Mouse (Mus musculus): ENCODE measurements around the gene Zfp563.

DNA sequence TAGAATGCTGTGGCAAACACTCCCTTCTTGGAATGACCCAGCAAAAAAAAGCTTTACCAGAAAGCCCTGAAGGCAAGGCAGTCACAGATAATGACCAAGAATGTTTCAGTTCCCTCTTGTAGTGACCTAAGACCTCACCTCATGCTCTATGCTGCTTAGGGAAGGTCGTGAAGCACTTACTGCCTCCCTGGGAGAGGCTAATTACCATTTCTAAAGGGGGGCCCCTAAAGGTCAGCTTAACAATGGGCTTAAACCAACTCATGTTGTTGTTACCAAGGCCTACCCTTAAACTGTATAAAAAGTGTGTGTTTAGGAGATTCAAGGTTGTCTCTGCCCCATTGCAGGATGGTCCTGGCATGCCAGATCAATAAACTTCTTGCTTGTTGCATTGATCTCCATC lies 26.1 kb upstream of the Zfp563 start:
- TF ChIP-seq REST (IDR thresholded peaks at IDR 0.05; ENCODE audit: insufficient read depth, insufficient read length) = no peak
- TF ChIP-seq POLR2A (IDR thresholded peaks at IDR 0.05; ENCODE audit: insufficient read length, low read depth) = no peak
- TF ChIP-seq MYOD1 (IDR thresholded peaks at IDR 0.05; ENCODE audit: control insufficient read depth in 1 of 3, insufficient read length in 2 of 3, low read depth in 2 of 3) = no peak
- no peak for TF ChIP-seq POLR2AphosphoS2 (IDR thresholded peaks at IDR 0.05; ENCODE audit: insufficient read length, low read depth)
- TF ChIP-seq TCF12 (IDR thresholded peaks at IDR 0.05; ENCODE audit: insufficient read depth, poor library complexity, severe bottlenecking) = no peak
- no peak for TF ChIP-seq CEBPB (IDR thresholded peaks at IDR 0.05; ENCODE audit: insufficient read depth, poor library complexity, severe bottlenecking)
- no peak for TF ChIP-seq MAX (IDR thresholded peaks at IDR 0.05; ENCODE audit: low read depth)
- TF ChIP-seq E2F4 (IDR thresholded peaks at IDR 0.05; ENCODE audit: insufficient read depth) = no peak
- no peak for TF ChIP-seq TCF3 (IDR thresholded peaks at IDR 0.05; ENCODE audit: insufficient read length, low read depth)
- no peak for TF ChIP-seq SRF (IDR thresholded peaks at IDR 0.05; ENCODE audit: control insufficient read depth, insufficient read length, low read depth)

Measured in myocyte (in vitro differentiated cells).